Mouse (Mus musculus) MEL (cell line): Measurements from ENCODE around the gene Rasgef1b.

Experiments used
- BHLHE40 ChIP-seq: IDR thresholded peaks from 2 replicates; pipeline ENCODE4 v1.6.1; 2012; ENCODE audit warnings: low read depth, mild to moderate bottlenecking, inconsistent platforms, low read length, improper control_type of control experiment, borderline replicate concordance
- CTCF ChIP-seq, 3 experiments: IDR thresholded peaks in 2 of 3; conservative IDR thresholded peaks in 1 of 3; 2 replicates each; pipeline ENCODE4 v1.5.1; 2011 to 2012; ENCODE audit warnings: low read length in 3 of 3, low read depth in 2 of 3, mild to moderate bottlenecking in 2 of 3, improper control_type of control experiment in 1 of 3, inconsistent platforms in 1 of 3, mixed read lengths in 1 of 3, moderate library complexity in 1 of 3; ENCODE audit not compliant: control insufficient read depth in 1 of 3, insufficient read depth in 1 of 3, poor library complexity in 1 of 3, severe bottlenecking in 1 of 3
- EP300 ChIP-seq, 2 experiments: IDR thresholded peaks; 2 replicates each; pipeline ENCODE4 v1.6.1; 2011; ENCODE audit warnings: improper control_type of control experiment in 2 of 2, low read length in 2 of 2, low read depth in 1 of 2, mild to moderate bottlenecking in 1 of 2
- ETS1 ChIP-seq: IDR thresholded peaks from 2 replicates; pipeline ENCODE4 v1.6.1; 2012; ENCODE audit warnings: low read depth, mild to moderate bottlenecking, inconsistent platforms, low read length, improper control_type of control experiment, moderate library complexity
- GABPA ChIP-seq: IDR thresholded peaks from 2 replicates; pipeline ENCODE4 v1.6.1; 2012; ENCODE audit warnings: low read depth, mild to moderate bottlenecking, inconsistent platforms, low read length, improper control_type of control experiment, moderate library complexity
- HCFC1 ChIP-seq: IDR thresholded peaks from 2 replicates; pipeline ENCODE4 v1.6.1; 2012; ENCODE audit warnings: low read depth, mild to moderate bottlenecking, inconsistent platforms, low read length, improper control_type of control experiment, moderate library complexity
- POLR2A ChIP-seq, 2 experiments: IDR thresholded peaks; 2 replicates each; pipeline ENCODE4 v1.6.1; 2011 to 2012; ENCODE audit warnings: low read length in 2 of 2, mild to moderate bottlenecking in 2 of 2, control low read depth in 1 of 2, improper control_type of control experiment in 1 of 2, low read depth in 1 of 2, moderate library complexity in 1 of 2; ENCODE audit not compliant: control insufficient read depth in 1 of 2, insufficient read depth in 1 of 2, poor library complexity in 1 of 2
- POLR2AphosphoS2 ChIP-seq: IDR thresholded peaks from 2 replicates; pipeline ENCODE4 v1.6.1; 2011; ENCODE audit warnings: low read length, improper control_type of control experiment
- POLR2AphosphoS5 ChIP-seq: IDR thresholded peaks from 2 replicates; pipeline ENCODE4 v1.6.1; 2012; ENCODE audit warnings: low read depth, borderline replicate concordance, mild to moderate bottlenecking, inconsistent platforms, low read length, moderate library complexity, mixed read lengths
- RAD21 ChIP-seq: IDR thresholded peaks from 2 replicates; pipeline ENCODE4 v1.6.1; 2011; ENCODE audit warnings: mild to moderate bottlenecking, low read depth, low read length, improper control_type of control experiment
- TCF12 ChIP-seq: IDR thresholded peaks from 2 replicates; pipeline ENCODE4 v1.6.1; 2014; ENCODE audit warnings: low read depth, mild to moderate bottlenecking, inconsistent platforms, low read length, improper control_type of control experiment, moderate library complexity
- USF1 ChIP-seq: IDR thresholded peaks from 2 replicates; pipeline ENCODE4 v1.6.1; 2014; ENCODE audit warnings: low read depth, mild to moderate bottlenecking, inconsistent platforms, low read length, improper control_type of control experiment, moderate library complexity
- ZC3H11A ChIP-seq: IDR thresholded peaks from 2 replicates; pipeline ENCODE4 v1.6.1; 2012; ENCODE audit warnings: low read depth, mild to moderate bottlenecking, inconsistent platforms, low read length, improper control_type of control experiment

DNA sequence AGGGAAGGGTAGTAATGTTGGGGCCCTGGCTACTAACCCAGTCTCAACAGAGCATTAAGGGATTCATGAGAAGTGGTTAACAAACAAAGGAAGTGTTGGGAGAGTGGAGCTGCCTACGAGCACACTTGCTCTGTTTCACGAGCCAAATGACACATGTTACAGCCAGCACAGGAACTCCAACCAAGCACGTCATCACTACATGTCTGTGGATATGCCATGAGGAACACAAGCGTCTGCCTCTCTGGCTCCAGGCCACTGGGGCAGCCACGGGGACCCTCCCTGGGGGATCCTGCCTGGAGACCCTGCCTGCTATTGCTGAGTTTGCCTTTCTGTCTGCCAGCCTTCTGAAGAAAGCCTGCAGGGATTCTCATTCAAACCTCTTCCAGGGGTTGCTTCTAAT is 146.8 kb downstream of the Rasgef1b start:
- TF ChIP-seq ZC3H11A (no peak), RAD21 (no peak), ETS1 (no peak), CTCF (IDR thresholded peaks at IDR 0.05 in 2 of 3, conservative IDR thresholded peaks at IDR 0.05 in 1 of 3; ENCODE audit: control insufficient read depth in 1 of 3, insufficient read depth in 1 of 3, low read depth in 2 of 3, low read length in 3 of 3, poor library complexity in 1 of 3, severe bottlenecking in 1 of 3) (no peak), BHLHE40 (no peak), USF1 (no peak), GABPA (no peak), POLR2AphosphoS2 (no peak), EP300 (IDR thresholded peaks at IDR 0.05; ENCODE audit: low read depth in 1 of 2, low read length in 2 of 2) (no peak), TCF12 (no peak), POLR2A (IDR thresholded peaks at IDR 0.05; ENCODE audit: control insufficient read depth in 1 of 2, insufficient read depth in 1 of 2, low read depth in 1 of 2, low read length in 2 of 2, poor library complexity in 1 of 2) (no peak), HCFC1 (no peak), POLR2AphosphoS5 (no peak)
